Mouse (Mus musculus): Measurements from ENCODE around the gene Nrros. TPM values are rescaled to one million over a fixed set of nuclear protein-coding genes. Genes with fewer than 3 reads are reported as not detected.

Gene Nrros
- total RNA-seq (2012; rRNA removed) (56.1 and 59.8 TPM in 2 replicates), polyA plus RNA-seq (2012; ENCODE audit: insufficient read depth in 1 of 2, insufficient read length in 2 of 2, low read depth in 1 of 2, low replicate concordance in 2 of 2, missing spikeins in 1 of 2) (10 to 100 TPM in 1 of 2 experiments, not detected in 1; 55.9 TPM)

- peak; percentile 97 for DNase-seq (ENCODE audit: low read depth, low spot score)
- Histone ChIP-seq H3K9me3 (replicated peaks; ENCODE audit: insufficient read depth, low read length) (no peaks in the 10 kb centered on the region), H3K9ac (ENCODE audit: control insufficient read depth, low read depth, low read length, poor library complexity, severe bottlenecking) (peak within 1 kb of the TSS; percentile 91), H3K79me2 (ENCODE audit: control insufficient read depth, insufficient read depth, low read length, poor library complexity) (peaks cover 42% of the 10 kb centered on the region), H3K27me3 (ENCODE audit: control insufficient read depth in 1 of 2, insufficient read depth in 2 of 2, low read length in 2 of 2) (no peaks in the 10 kb centered on the region), H3K27ac (ENCODE audit: control insufficient read depth, low read depth, low read length) (peak within 1 kb of the TSS; percentile 84), H3K4me1 (ENCODE audit: control insufficient read depth in 1 of 2, insufficient read depth in 2 of 2, low read length in 2 of 2) (peaks cover 9 to 24% of the 10 kb centered on the region in 2 experiments), H3K4me3 (ENCODE audit: control insufficient read depth in 1 of 2, insufficient read depth in 1 of 2, low read depth in 2 of 2, low read length in 2 of 2) (peak within 1 kb of the TSS; percentile 87), H3K36me3 (ENCODE audit: control insufficient read depth in 1 of 2, insufficient read depth in 2 of 2, low read length in 2 of 2) (peaks cover 0 to 32% of the 10 kb centered on the region in 2 experiments)
- TF ChIP-seq HCFC1 (IDR thresholded peaks at IDR 0.05; ENCODE audit: low read depth, low read length) (peak; percentile 75), CHD1 (IDR thresholded peaks at IDR 0.05; ENCODE audit: low read depth, low read length) (peak; percentile 91; the same call in 1 of the 2 replicates), ELF1 (IDR thresholded peaks at IDR 0.05; ENCODE audit: low read depth, low read length) (peak; percentile 85), POLR2A (IDR thresholded peaks at IDR 0.05; ENCODE audit: control insufficient read depth in 1 of 2, insufficient read depth in 1 of 2, low read depth in 1 of 2, low read length in 2 of 2, poor library complexity in 1 of 2) (peak; percentile 92 to 97), MEF2A (IDR thresholded peaks at IDR 0.05; ENCODE audit: extremely low read depth, insufficient replicate concordance, low read depth, low read length, poor library complexity, severe bottlenecking) (no peak), ETS1 (IDR thresholded peaks at IDR 0.05; ENCODE audit: low read depth, low read length) (peak; percentile 87), E2F4 (IDR thresholded peaks at IDR 0.05; ENCODE audit: borderline replicate concordance, low read depth, low read length) (peak; percentile 63; the same call in 1 of the 2 replicates), MYC (IDR thresholded peaks at IDR 0.05; ENCODE audit: low read depth, low read length) (peak; percentile 98), ZKSCAN1 (IDR thresholded peaks at IDR 0.05; ENCODE audit: low read depth, low read length) (no peak; the same call in 1 of the 2 replicates), MYB (IDR thresholded peaks at IDR 0.05; ENCODE audit: low read depth, low read length) (peak; percentile 87), POLR2AphosphoS5 (IDR thresholded peaks at IDR 0.05; ENCODE audit: borderline replicate concordance, low read depth, low read length) (no peak), NELFE (IDR thresholded peaks at IDR 0.05; ENCODE audit: low read depth, low read length) (peak; percentile 96), USF2 (IDR thresholded peaks at IDR 0.05; ENCODE audit: borderline replicate concordance in 1 of 2, insufficient read depth in 1 of 2, low read depth in 1 of 2, low read length in 2 of 2) (peak in 1 of 2 experiments; percentile 62; a peak in 1 of 4 replicates), NRF1 (IDR thresholded peaks at IDR 0.05; ENCODE audit: insufficient read depth, low read depth, low read length, poor library complexity, severe bottlenecking) (no peak; the same call in 1 of the 2 replicates), GABPA (IDR thresholded peaks at IDR 0.05; ENCODE audit: low read depth, low read length) (no peak), TCF12 (IDR thresholded peaks at IDR 0.05; ENCODE audit: low read depth, low read length) (peak; percentile 83), UBTF (IDR thresholded peaks at IDR 0.05; ENCODE audit: borderline replicate concordance, insufficient read depth, low read depth, low read length) (peak; percentile 90; the same call in 1 of the 2 replicates), RAD21 (IDR thresholded peaks at IDR 0.05; ENCODE audit: low read depth, low read length) (no peak), ZNF384 (IDR thresholded peaks at IDR 0.05; ENCODE audit: low read depth, low read length) (0 out of 2 replicates have a peak, but pooled peaks have one; percentile 27), USF1 (IDR thresholded peaks at IDR 0.05; ENCODE audit: low read depth, low read length) (peak; percentile 95), MAZ (IDR thresholded peaks at IDR 0.05; ENCODE audit: low read depth, low read length) (peak; percentile 87; the same call in 1 of the 2 replicates), GATA1 (IDR thresholded peaks at IDR 0.05; ENCODE audit: low read depth, low read length) (peak; percentile 63), MAX (IDR thresholded peaks at IDR 0.05; ENCODE audit: low read length) (peak; percentile 96), EP300 (IDR thresholded peaks at IDR 0.05; ENCODE audit: low read depth in 1 of 2, low read length in 2 of 2) (peak; percentile 53 to 87; a peak in 3 of 4 replicates), KAT2A (conservative IDR thresholded peaks at IDR 0.05; ENCODE audit: low read depth, low read length) (no peak), POLR2AphosphoS2 (IDR thresholded peaks at IDR 0.05; ENCODE audit: low read length) (peak; percentile 95), JUND (IDR thresholded peaks at IDR 0.05; ENCODE audit: low read depth, low read length) (no peak), CTCF (IDR thresholded peaks at IDR 0.05 in 2 of 3, conservative IDR thresholded peaks at IDR 0.05 in 1 of 3; ENCODE audit: control insufficient read depth in 1 of 3, insufficient read depth in 1 of 3, low read depth in 2 of 3, low read length in 3 of 3, poor library complexity in 1 of 3, severe bottlenecking in 1 of 3) (no peak), TAL1 (IDR thresholded peaks at IDR 0.05; ENCODE audit: low read length) (no peak), ZC3H11A (IDR thresholded peaks at IDR 0.05; ENCODE audit: low read depth, low read length) (no peak), BHLHE40 (IDR thresholded peaks at IDR 0.05; ENCODE audit: borderline replicate concordance, low read depth, low read length) (peak; percentile 52; the same call in 1 of the 2 replicates), SIN3A (IDR thresholded peaks at IDR 0.05; ENCODE audit: low read length) (peak; percentile 98; the same call in 1 of the 2 replicates), MAFK (IDR thresholded peaks at IDR 0.05; ENCODE audit: borderline replicate concordance, low read depth, low read length) (no peak), TBP (IDR thresholded peaks at IDR 0.05; ENCODE audit: low read depth, low read length) (peak; percentile 84), RCOR1 (IDR thresholded peaks at IDR 0.05; ENCODE audit: low read depth, low read length) (no peak; the same call in 1 of the 2 replicates)
Observed at GRCm38 (mm10) chr16:32165281-32165821, at the start of gene Nrros. Nrros (minus strand) TSS chr16:32165594.
